Mouse (Mus musculus): ENCODE results near the gene U2surp. TPM values are rescaled to one million over a fixed set of nuclear protein-coding genes. Genes with fewer than 3 reads are reported as not detected.

Gene U2surp
- polyA plus RNA-seq (2015; fragmentation: Nextera tagmentation; extraction: Ambion mirVana), result 161 and 164 TPM in 2 replicates

DNA sequence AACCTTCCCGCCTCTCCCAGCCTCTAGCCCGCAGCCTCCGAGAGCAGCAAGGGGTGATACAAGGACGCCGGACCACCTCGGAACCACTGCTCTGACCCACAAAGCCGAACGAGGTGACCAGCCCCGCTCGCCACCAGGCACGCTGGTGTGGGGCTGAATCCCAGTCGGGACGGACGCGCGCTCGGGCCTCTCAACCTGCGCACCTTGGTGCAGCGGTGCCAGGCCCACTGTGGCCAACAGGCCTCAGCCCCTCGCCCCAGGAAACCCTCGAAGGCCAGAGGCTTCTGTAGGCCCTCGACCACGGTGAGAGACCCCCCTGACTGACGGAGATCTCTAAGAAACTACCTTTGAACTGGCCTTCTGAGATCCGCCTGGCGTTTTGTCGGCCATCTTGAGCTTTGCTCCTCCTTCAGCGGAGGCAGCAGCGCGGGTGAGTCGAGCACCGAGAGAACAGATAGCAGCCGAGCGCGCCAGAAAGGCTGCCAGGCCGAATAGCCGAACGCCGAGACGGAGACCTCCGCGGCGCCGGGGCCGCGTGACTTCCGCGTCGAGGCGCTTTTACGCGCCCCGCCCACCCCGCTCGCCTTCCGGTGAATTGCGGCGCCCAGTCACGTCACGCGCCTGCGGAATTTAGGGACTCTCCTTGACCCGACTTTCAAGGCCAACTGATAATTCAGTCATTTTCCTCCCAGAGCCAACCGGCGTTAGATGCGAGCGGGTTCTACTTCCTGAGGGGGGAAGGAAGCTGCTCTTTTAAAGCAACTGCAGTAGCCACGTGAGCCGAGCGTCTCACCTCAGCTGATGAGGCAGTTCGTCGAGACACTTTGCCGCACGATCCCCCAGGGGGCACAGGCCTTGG, at the start of gene U2surp:
TSS of gene U2surp (minus strand) at position 525 of the 859 bp plus-strand sequence.
- peak; percentile 96 for DNase-seq (ENCODE audit: low spot score)

- DNase-seq (ENCODE audit: low spot score), result no peak
These were observed 48.3 kb upstream of the U2surp start for GRCm38 (mm10) chr9:95559936-95560735.

GRCm38 (mm10) chr9:95559059-95559935, 47.5 kb upstream of the U2surp start, which contains the start of gene Paqr9:
Gene Paqr9 (plus strand): TSS chr9:95559657.
- no peak for DNase-seq (ENCODE audit: low spot score)

- no peak for DNase-seq (ENCODE audit: low spot score)
These were observed 46.9 kb upstream of the U2surp start for GRCm38 (mm10) chr9:95558726-95559058.

- DNase-seq (ENCODE audit: low spot score), result no peak
These were observed 45.9 kb upstream of the U2surp start for GRCm38 (mm10) chr9:95557722-95558121.

GRCm38 (mm10) chr9:95556067-95556512, 44.3 kb upstream of the U2surp start:
- DNase-seq (ENCODE audit: low spot score), result no peak

- DNase-seq (ENCODE audit: low spot score), result no peak
These were observed 43.5 kb upstream of the U2surp start for GRCm38 (mm10) chr9:95555233-95555740.

- no peak for DNase-seq (ENCODE audit: low spot score)
These were observed 42.7 kb upstream of the U2surp start for GRCm38 (mm10) chr9:95554231-95555221.

- no peak for DNase-seq (ENCODE audit: low spot score)
These were observed 40.4 kb upstream of the U2surp start for GRCm38 (mm10) chr9:95552175-95552705.

GRCm38 (mm10) chr9:95550856-95551774, 39.3 kb upstream of the U2surp start:
- DNase-seq (ENCODE audit: low spot score), result no peak

DNA sequence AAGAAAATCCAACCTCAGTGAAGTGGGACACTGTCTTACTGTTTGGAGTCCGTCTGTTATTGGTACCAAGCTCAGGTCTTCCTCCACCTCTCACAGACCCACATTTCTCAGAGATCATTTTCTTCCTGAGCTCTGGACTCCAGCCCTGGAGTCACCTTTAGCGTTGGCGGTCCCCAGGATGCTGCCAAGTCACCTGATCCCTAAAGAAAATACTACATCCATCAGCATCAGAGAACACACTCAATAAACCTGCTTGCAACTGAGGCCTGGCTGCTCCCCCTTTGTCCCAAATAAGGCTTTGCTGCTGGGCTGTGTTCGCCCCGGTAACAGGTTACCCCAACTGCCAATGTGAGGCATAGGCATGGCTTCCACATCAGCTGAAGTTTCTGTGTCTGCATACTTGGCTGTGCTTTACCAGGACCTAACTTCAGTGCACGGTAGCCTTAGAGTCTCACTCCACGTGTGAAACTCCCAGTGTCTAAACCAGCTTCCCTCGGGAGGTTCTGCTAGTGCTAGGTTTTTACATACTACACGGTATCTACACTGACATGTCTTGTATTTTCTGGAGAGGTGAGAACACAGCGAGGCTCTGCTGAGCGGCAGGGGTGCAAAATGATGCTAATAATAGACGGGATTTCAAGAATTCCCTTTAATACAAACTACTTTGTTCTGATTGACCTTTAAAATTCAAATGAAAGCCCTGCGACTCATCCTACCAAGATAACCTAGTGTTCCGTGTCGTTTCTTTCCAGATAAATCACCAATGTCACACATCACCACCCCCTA, 38.0 kb upstream of the U2surp start:
- no peak for DNase-seq (ENCODE audit: low spot score)

DNA sequence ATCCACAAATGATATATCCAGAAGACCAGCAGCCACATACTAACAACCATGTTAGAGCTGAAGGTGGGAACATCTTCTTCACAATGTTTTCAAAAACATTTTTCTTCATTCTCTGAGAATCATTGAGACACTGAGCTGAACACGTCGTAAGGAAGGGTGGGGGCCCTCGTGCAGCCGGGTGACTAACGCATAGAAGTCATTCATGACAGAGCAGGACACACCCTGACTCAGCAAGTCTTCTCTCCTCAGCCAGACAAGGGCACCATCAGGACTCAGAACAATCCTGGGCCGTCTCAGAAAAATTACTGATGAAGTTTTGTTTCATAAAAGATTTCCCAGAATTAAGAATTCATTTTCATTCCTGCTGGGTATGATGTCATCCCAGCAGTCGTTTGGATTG, 34.9 kb upstream of the U2surp start:
- DNase-seq (ENCODE audit: low spot score), result no peak

- DNase-seq (ENCODE audit: low spot score), result no peak
These were observed 32.8 kb upstream of the U2surp start for GRCm38 (mm10) chr9:95544598-95544997.

DNA sequence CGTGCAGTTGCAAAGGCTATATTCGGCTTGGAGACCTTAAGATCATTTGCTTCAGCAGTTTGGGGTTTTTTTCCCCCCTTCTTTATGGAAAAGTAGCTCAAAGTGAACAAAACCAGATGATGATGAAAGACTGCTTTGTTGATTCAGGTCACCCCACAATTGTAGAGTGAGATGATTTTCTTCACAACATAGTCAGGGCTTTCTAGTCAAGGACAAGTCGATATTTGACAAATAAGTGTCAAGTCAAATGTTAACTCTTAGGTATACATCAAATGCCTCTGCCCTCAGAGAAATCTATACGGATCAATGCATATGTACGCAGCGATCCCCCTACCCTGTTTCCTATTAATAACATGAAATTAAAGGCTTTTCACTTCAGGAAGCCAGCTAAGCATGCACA, 30.7 kb upstream of the U2surp start:
- DNase-seq (ENCODE audit: low spot score), result no peak

DNA sequence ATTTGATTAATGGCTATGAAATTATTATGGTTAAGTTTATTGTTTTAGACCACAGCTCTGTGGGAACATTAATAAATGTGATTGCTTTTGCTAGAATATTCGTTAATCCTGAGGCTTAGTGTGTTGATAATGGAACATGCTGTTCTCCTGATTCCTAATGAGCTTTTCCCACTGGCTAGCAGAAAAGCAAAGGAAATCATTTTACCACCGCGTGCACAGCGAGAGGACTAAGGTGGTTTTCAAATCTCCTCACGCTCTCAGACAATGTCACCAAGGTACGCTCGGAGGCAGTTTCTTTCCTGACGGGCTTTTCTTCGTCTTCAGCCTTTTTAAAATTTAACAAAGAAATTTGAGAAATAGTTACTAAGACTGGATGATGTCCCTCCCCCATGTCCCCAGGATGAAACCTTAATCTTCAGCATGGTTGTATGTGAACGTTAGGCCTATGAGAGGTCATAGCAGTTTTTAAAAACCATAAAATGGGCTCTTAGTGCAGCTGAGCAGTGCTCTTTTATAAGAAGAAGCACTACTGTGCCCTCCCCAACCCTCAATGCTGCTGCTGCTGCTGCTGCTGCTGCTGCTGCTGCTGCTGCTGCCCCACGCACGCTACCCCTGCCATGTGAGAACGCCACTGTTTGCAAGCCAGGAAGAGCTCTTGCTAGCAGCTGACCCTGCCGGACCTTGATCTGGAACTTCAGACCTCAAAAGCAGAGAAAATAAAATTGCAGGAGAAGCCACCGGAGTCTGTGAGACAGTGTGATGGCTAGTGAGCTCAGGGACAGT, 30.0 kb upstream of the U2surp start:
- no peak for DNase-seq (ENCODE audit: low spot score)

- DNase-seq (ENCODE audit: low spot score), result no peak
These were observed 29.4 kb upstream of the U2surp start for GRCm38 (mm10) chr9:95541208-95541607.

DNA sequence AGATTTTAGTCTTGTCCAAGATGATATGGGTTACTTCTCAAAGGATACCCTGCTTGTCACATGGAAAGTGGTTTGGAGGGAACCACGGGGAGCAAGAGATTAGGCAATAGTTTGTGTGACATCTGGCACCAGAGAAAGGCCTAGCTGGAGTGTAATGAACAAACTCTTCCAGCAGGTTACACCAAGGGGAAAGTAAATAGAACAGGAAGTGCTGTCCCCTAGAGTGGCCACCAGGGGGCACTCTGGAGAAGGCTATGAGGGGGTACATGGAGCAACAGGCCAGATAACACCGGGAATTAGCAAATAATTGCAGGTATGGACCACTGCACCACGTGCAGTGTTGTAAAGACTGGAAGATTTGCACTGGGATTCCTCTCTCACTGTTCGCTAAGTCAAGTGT, 28.7 kb upstream of the U2surp start:
- DNase-seq (ENCODE audit: low spot score), result peak; percentile 39

Measured in thymus, postnatal 0 days (tissue).